Mouse (Mus musculus): ENCODE results near the gene Ush1g. TPM values are rescaled to one million over a fixed set of nuclear protein-coding genes. Genes with fewer than 3 reads are reported as not detected.

The Ush1g gene
- polyA plus RNA-seq, 2 experiments: not detected

- no peaks in the 10 kb centered on the region for H3K9me3 ChIP-seq (ENCODE audit: control insufficient read depth, low read length)
- peaks cover 97% of the 10 kb centered on the region for H3K27me3 ChIP-seq (ENCODE audit: control insufficient read depth, insufficient read depth, low read length)
- no peak overlapping the region for H3K4me3 ChIP-seq (replicated peaks; ENCODE audit: low read length)
- DNase-seq (ENCODE audit: low spot score): no peak
- ATAC-seq (ENCODE audit: low FRiP score, low read depth): no peak
- H3K4me1 ChIP-seq (ENCODE audit: control insufficient read depth, insufficient read depth, low read length): no peaks in the 10 kb centered on the region
- TF ChIP-seq POLR2A (IDR thresholded peaks at IDR 0.05; ENCODE audit: borderline replicate concordance, extremely low read depth, insufficient read depth, insufficient read length): no peak
- no peak overlapping the region for H3K27ac ChIP-seq (replicated peaks; ENCODE audit: low read depth, low read length)
- H3K9ac ChIP-seq (ENCODE audit: low read depth, low read length, severe bottlenecking): no peak overlapping the region
- no peak overlapping the region for H3K4me2 ChIP-seq (replicated peaks; ENCODE audit: low read depth, low read length, severe bottlenecking)
- H3K36me3 ChIP-seq (ENCODE audit: control insufficient read depth, insufficient read depth, low read length): no peaks in the 10 kb centered on the region
- 8% methylated on average over 18 of the region's 18 CpGs for WGBS
Measured at GRCm38 (mm10) chr11:115319704-115320383, 2.0 kb downstream of the Ush1g start.

GRCm38 (mm10) chr11:115318245-115319027 is 3.4 kb downstream of the Ush1g start:
- Histone ChIP-seq H3K9me3 (ENCODE audit: control insufficient read depth, low read length) (no peaks in the 10 kb centered on the region), H3K4me1 (ENCODE audit: control insufficient read depth, insufficient read depth, low read length) (no peaks in the 10 kb centered on the region), H3K9ac (ENCODE audit: low read depth, low read length, severe bottlenecking) (no peak overlapping the region), H3K27ac (replicated peaks; ENCODE audit: low read depth, low read length) (no peak overlapping the region), H3K27me3 (ENCODE audit: control insufficient read depth, insufficient read depth, low read length) (peaks cover 93% of the 10 kb centered on the region), H3K4me2 (replicated peaks; ENCODE audit: low read depth, low read length, severe bottlenecking) (no peak overlapping the region), H3K36me3 (ENCODE audit: control insufficient read depth, insufficient read depth, low read length) (no peaks in the 10 kb centered on the region), H3K4me3 (replicated peaks; ENCODE audit: low read length) (no peak overlapping the region)
- ATAC-seq (ENCODE audit: low FRiP score, low read depth): no peak
- TF ChIP-seq POLR2A (IDR thresholded peaks at IDR 0.05; ENCODE audit: borderline replicate concordance, extremely low read depth, insufficient read depth, insufficient read length): no peak
- no peak for DNase-seq (ENCODE audit: low spot score)
- WGBS: 7% methylated on average over 60 of the region's 63 CpGs

GRCm38 (mm10) chr11:115317204-115317603 is 4.6 kb downstream of the Ush1g start:
- ATAC-seq (ENCODE audit: low FRiP score, low read depth) (no peak), DNase-seq (ENCODE audit: low spot score) (no peak)
- Histone ChIP-seq H3K27ac (replicated peaks; ENCODE audit: low read depth, low read length) (no peak overlapping the region), H3K9me3 (ENCODE audit: control insufficient read depth, low read length) (no peaks in the 10 kb centered on the region), H3K4me1 (ENCODE audit: control insufficient read depth, insufficient read depth, low read length) (no peaks in the 10 kb centered on the region), H3K4me3 (replicated peaks; ENCODE audit: low read length) (no peak overlapping the region), H3K27me3 (ENCODE audit: control insufficient read depth, insufficient read depth, low read length) (peaks cover 83% of the 10 kb centered on the region), H3K4me2 (replicated peaks; ENCODE audit: low read depth, low read length, severe bottlenecking) (no peak overlapping the region), H3K9ac (ENCODE audit: low read depth, low read length, severe bottlenecking) (no peak overlapping the region), H3K36me3 (ENCODE audit: control insufficient read depth, insufficient read depth, low read length) (no peaks in the 10 kb centered on the region)
- 65% methylated on average over 7 of the region's 7 CpGs for WGBS
- no peak for TF ChIP-seq POLR2A (IDR thresholded peaks at IDR 0.05; ENCODE audit: borderline replicate concordance, extremely low read depth, insufficient read depth, insufficient read length)

GRCm38 (mm10) chr11:115314249-115314648 is 7.6 kb downstream of the Ush1g start:
- 43% methylated on average over 2 of the region's 2 CpGs for WGBS
- Histone ChIP-seq H3K27ac (replicated peaks; ENCODE audit: low read depth, low read length) (no peak overlapping the region), H3K4me2 (replicated peaks; ENCODE audit: low read depth, low read length, severe bottlenecking) (no peak overlapping the region), H3K27me3 (ENCODE audit: control insufficient read depth, insufficient read depth, low read length) (peaks cover 54% of the 10 kb centered on the region), H3K36me3 (ENCODE audit: control insufficient read depth, insufficient read depth, low read length) (no peaks in the 10 kb centered on the region), H3K4me3 (replicated peaks; ENCODE audit: low read length) (no peak overlapping the region), H3K9me3 (ENCODE audit: control insufficient read depth, low read length) (no peaks in the 10 kb centered on the region), H3K4me1 (ENCODE audit: control insufficient read depth, insufficient read depth, low read length) (no peaks in the 10 kb centered on the region), H3K9ac (ENCODE audit: low read depth, low read length, severe bottlenecking) (no peak overlapping the region)
- ATAC-seq (ENCODE audit: low FRiP score, low read depth) (no peak), DNase-seq (ENCODE audit: low spot score) (no peak)
- TF ChIP-seq POLR2A (IDR thresholded peaks at IDR 0.05; ENCODE audit: borderline replicate concordance, extremely low read depth, insufficient read depth, insufficient read length): no peak

GRCm38 (mm10) chr11:115308781-115309180 is 13.1 kb downstream of the Ush1g start:
- H3K27ac ChIP-seq (replicated peaks; ENCODE audit: low read depth, low read length): no peak overlapping the region
- H3K9me3 ChIP-seq (ENCODE audit: control insufficient read depth, low read length): no peaks in the 10 kb centered on the region
- ATAC-seq (ENCODE audit: low FRiP score, low read depth) (no peak), DNase-seq (ENCODE audit: low spot score) (no peak)
- H3K4me3 ChIP-seq (replicated peaks; ENCODE audit: low read length): no peak overlapping the region
- no peak for TF ChIP-seq POLR2A (IDR thresholded peaks at IDR 0.05; ENCODE audit: borderline replicate concordance, extremely low read depth, insufficient read depth, insufficient read length)
- H3K36me3 ChIP-seq (ENCODE audit: control insufficient read depth, insufficient read depth, low read length): no peaks in the 10 kb centered on the region
- WGBS: 53% methylated on average over 1 of the region's 1 CpGs
- no peak overlapping the region for H3K9ac ChIP-seq (ENCODE audit: low read depth, low read length, severe bottlenecking)
- H3K27me3 ChIP-seq (ENCODE audit: control insufficient read depth, insufficient read depth, low read length): 0 out of 2 replicates have a peak, but pooled peaks cover 3% of the 10 kb centered on the region
- H3K4me1 ChIP-seq (ENCODE audit: control insufficient read depth, insufficient read depth, low read length): no peaks in the 10 kb centered on the region
- no peak overlapping the region for H3K4me2 ChIP-seq (replicated peaks; ENCODE audit: low read depth, low read length, severe bottlenecking)
